Mouse (Mus musculus) neutrophil, adult 5-6 weeks (primary cell): ENCODE measurements around the gene 4930519G04Rik. TPM values are rescaled to one million over a fixed set of nuclear protein-coding genes. Genes with fewer than 3 reads are reported as not detected.

Experiments
- total RNA-seq: library from RNA; stranded (forward); fragments of 200-1000 nt; gene quantifications from 2 replicates; pipeline ENCODE4 v1.2.3, GENCODE M21; 2017

Gene 4930519G04Rik
- total RNA-seq, 1 experiment from 2014 or later, result 3.1 TPM

Other genes with a start within 250 kb of the 4930519G04Rik start
- gene Trpv4, start 195.2 kb upstream of the 4930519G04Rik start, total RNA-seq, result 0.12 and 0.25 TPM in 2 replicates
- gene Gltp, start 162.7 kb upstream of the 4930519G04Rik start, total RNA-seq, result 43.3 and 46.4 TPM in 2 replicates
- gene Tchp, start 145.9 kb upstream of the 4930519G04Rik start, total RNA-seq, result 17.9 and 20.9 TPM in 2 replicates
- 309 and 325 TPM in 2 replicates for gene Ankrd13a, start 79.0 kb upstream of the 4930519G04Rik start, total RNA-seq
- 214 and 229 TPM in 2 replicates for gene Git2, start 78.1 kb upstream of the 4930519G04Rik start, total RNA-seq
- gene 1500011B03Rik, start 30.2 kb upstream of the 4930519G04Rik start, total RNA-seq, result 29.0 and 41.8 TPM in 2 replicates
- gene Gm9936, start 5.0 kb downstream of the 4930519G04Rik start, total RNA-seq, result 0.23 TPM in 1 of 2 replicates, not detected in the other
- 336 and 355 TPM in 2 replicates for gene Oasl2, start 43.3 kb downstream of the 4930519G04Rik start, total RNA-seq
- gene Oasl1, start 69.6 kb downstream of the 4930519G04Rik start, total RNA-seq, result 37.8 and 41.7 TPM in 2 replicates
- 15.6 and 15.8 TPM in 2 replicates for gene 2210016L21Rik, start 88.5 kb downstream of the 4930519G04Rik start, total RNA-seq
- gene Hnf1a, start 117.4 kb downstream of the 4930519G04Rik start, total RNA-seq, result 0.12 TPM in 1 of 2 replicates, not detected in the other
- gene Sppl3, start 157.5 kb downstream of the 4930519G04Rik start, total RNA-seq, result 31.2 and 34.7 TPM in 2 replicates
- gene Gm10401, start 244.6 kb downstream of the 4930519G04Rik start, total RNA-seq, result 1.4 TPM in 1 of 2 replicates, not detected in the other